Mouse (Mus musculus) MEL (cell line): ENCODE results near the gene Fkbp2. TPM values are rescaled to one million over a fixed set of nuclear protein-coding genes. Genes with fewer than 3 reads are reported as not detected.

Experiments
- DNase-seq: peaks from one replicate; pipeline ENCODE4 v3.0.0; 2011; ENCODE audit warnings: low read depth, low spot score
- H3K27ac ChIP-seq: 2 replicates; pipeline ENCODE4 v1.5.1; 2012; ENCODE audit warnings: low read depth, mild to moderate bottlenecking, control low read depth, low read length, moderate library complexity; ENCODE audit not compliant: control insufficient read depth
- H3K27me3 ChIP-seq, 2 experiments: fragments of 150-350 bp in 1 of 2; sonication (generic) in 1 of 2; 2 replicates each; pipeline ENCODE4 v1.6.1; 2012; ENCODE audit warnings: low read length in 2 of 2, mild to moderate bottlenecking in 2 of 2, improper control_type of control experiment in 1 of 2, moderate library complexity in 1 of 2; ENCODE audit not compliant: insufficient read depth in 2 of 2, control insufficient read depth in 1 of 2
- H3K36me3 ChIP-seq, 2 experiments: 2 replicates each; pipeline ENCODE4 v1.6.1; 2012 to 2014; ENCODE audit warnings: low read length in 2 of 2, improper control_type of control experiment in 1 of 2, inconsistent platforms in 1 of 2, mild to moderate bottlenecking in 1 of 2; ENCODE audit not compliant: insufficient read depth in 2 of 2, control insufficient read depth in 1 of 2
- H3K4me1 ChIP-seq, 2 experiments: fragments of 150-350 bp in 1 of 2; sonication (generic) in 1 of 2; 2 replicates each; pipeline ENCODE4 v1.6.1; 2012; ENCODE audit warnings: low read length in 2 of 2, improper control_type of control experiment in 1 of 2, mild to moderate bottlenecking in 1 of 2; ENCODE audit not compliant: insufficient read depth in 2 of 2, control insufficient read depth in 1 of 2
- H3K4me3 ChIP-seq, 2 experiments: fragments of 150-350 bp in 1 of 2; sonication (generic) in 1 of 2; 2 replicates each; pipeline ENCODE4 v1.5.1; 2012; ENCODE audit warnings: low read depth in 2 of 2, low read length in 2 of 2, mild to moderate bottlenecking in 2 of 2, moderate library complexity in 2 of 2, control low read depth in 1 of 2, improper control_type of control experiment in 1 of 2; ENCODE audit not compliant: control insufficient read depth in 1 of 2, insufficient read depth in 1 of 2
- H3K79me2 ChIP-seq: 2 replicates; pipeline ENCODE4 v1.6.1; 2012; ENCODE audit warnings: mild to moderate bottlenecking, low read length, moderate library complexity; ENCODE audit not compliant: control insufficient read depth, poor library complexity, insufficient read depth
- H3K9ac ChIP-seq: 2 replicates; pipeline ENCODE4 v1.6.1; 2012; ENCODE audit warnings: low read depth, mild to moderate bottlenecking, control low read depth, low read length, moderate library complexity; ENCODE audit not compliant: control insufficient read depth, poor library complexity, severe bottlenecking
- H3K9me3 ChIP-seq: fragments of 150-350 bp; sonication (generic); replicated peaks from 2 replicates; pipeline ENCODE4 v1.6.1; 2012; ENCODE audit warnings: mild to moderate bottlenecking, low read length, improper control_type of control experiment, moderate library complexity; ENCODE audit not compliant: insufficient read depth
- BHLHE40 ChIP-seq: IDR thresholded peaks from 2 replicates; pipeline ENCODE4 v1.6.1; 2012; ENCODE audit warnings: low read depth, mild to moderate bottlenecking, inconsistent platforms, low read length, improper control_type of control experiment, borderline replicate concordance
- CHD1 ChIP-seq: IDR thresholded peaks from 2 replicates; pipeline ENCODE4 v1.6.1; 2012; ENCODE audit warnings: low read depth, mild to moderate bottlenecking, inconsistent platforms, low read length, improper control_type of control experiment
- CHD2 ChIP-seq: IDR thresholded peaks from 2 replicates; pipeline ENCODE4 v1.6.1; 2011; ENCODE audit warnings: low read length, improper control_type of control experiment
- CTCF ChIP-seq, 3 experiments: IDR thresholded peaks in 2 of 3; conservative IDR thresholded peaks in 1 of 3; 2 replicates each; pipeline ENCODE4 v1.5.1; 2011 to 2012; ENCODE audit warnings: low read length in 3 of 3, low read depth in 2 of 3, mild to moderate bottlenecking in 2 of 3, improper control_type of control experiment in 1 of 3, inconsistent platforms in 1 of 3, mixed read lengths in 1 of 3, moderate library complexity in 1 of 3; ENCODE audit not compliant: control insufficient read depth in 1 of 3, insufficient read depth in 1 of 3, poor library complexity in 1 of 3, severe bottlenecking in 1 of 3
- ELF1 ChIP-seq: IDR thresholded peaks from 2 replicates; pipeline ENCODE4 v1.6.1; 2014; ENCODE audit warnings: low read depth, mild to moderate bottlenecking, inconsistent platforms, low read length, improper control_type of control experiment, moderate library complexity
- GABPA ChIP-seq: IDR thresholded peaks from 2 replicates; pipeline ENCODE4 v1.6.1; 2012; ENCODE audit warnings: low read depth, mild to moderate bottlenecking, inconsistent platforms, low read length, improper control_type of control experiment, moderate library complexity
- GATA1 ChIP-seq: IDR thresholded peaks from 2 replicates; pipeline ENCODE4 v1.6.1; 2011; ENCODE audit warnings: low read depth, low read length, improper control_type of control experiment
- HCFC1 ChIP-seq: IDR thresholded peaks from 2 replicates; pipeline ENCODE4 v1.6.1; 2012; ENCODE audit warnings: low read depth, mild to moderate bottlenecking, inconsistent platforms, low read length, improper control_type of control experiment, moderate library complexity
- JUND ChIP-seq: IDR thresholded peaks from 2 replicates; pipeline ENCODE4 v1.6.1; 2011; ENCODE audit warnings: low read depth, mild to moderate bottlenecking, improper control_type of control experiment, low read length
- KAT2A ChIP-seq: conservative IDR thresholded peaks from 2 replicates; pipeline ENCODE4 v1.6.1; 2012; ENCODE audit warnings: low read depth, low read length, improper control_type of control experiment, inconsistent platforms
- MAX ChIP-seq: IDR thresholded peaks from 2 replicates; pipeline ENCODE4 v1.6.1; 2011; ENCODE audit warnings: low read length, improper control_type of control experiment
- MEF2A ChIP-seq: IDR thresholded peaks from 2 replicates; pipeline ENCODE4 v1.6.1; 2014; ENCODE audit warnings: low read depth, mild to moderate bottlenecking, inconsistent platforms, low read length, improper control_type of control experiment; ENCODE audit not compliant: poor library complexity, insufficient replicate concordance, severe bottlenecking; ENCODE audit errors: extremely low read depth
- MYC ChIP-seq: IDR thresholded peaks from 2 replicates; pipeline ENCODE4 v1.6.1; 2011; ENCODE audit warnings: low read depth, mild to moderate bottlenecking, low read length, improper control_type of control experiment, moderate library complexity
- NELFE ChIP-seq: IDR thresholded peaks from 2 replicates; pipeline ENCODE4 v1.6.1; 2011; ENCODE audit warnings: low read depth, low read length, improper control_type of control experiment
- NRF1 ChIP-seq: IDR thresholded peaks from 2 replicates; pipeline ENCODE4 v1.6.1; 2014; ENCODE audit warnings: low read depth, mild to moderate bottlenecking, inconsistent platforms, low read length, improper control_type of control experiment, moderate library complexity; ENCODE audit not compliant: poor library complexity, insufficient read depth, severe bottlenecking
- POLR2AphosphoS2 ChIP-seq: IDR thresholded peaks from 2 replicates; pipeline ENCODE4 v1.6.1; 2011; ENCODE audit warnings: low read length, improper control_type of control experiment
- POLR2AphosphoS5 ChIP-seq: IDR thresholded peaks from 2 replicates; pipeline ENCODE4 v1.6.1; 2012; ENCODE audit warnings: low read depth, borderline replicate concordance, mild to moderate bottlenecking, inconsistent platforms, low read length, moderate library complexity, mixed read lengths
- RCOR1 ChIP-seq: IDR thresholded peaks from 2 replicates; pipeline ENCODE4 v1.6.1; 2012; ENCODE audit warnings: low read depth, mild to moderate bottlenecking, inconsistent platforms, low read length, improper control_type of control experiment
- SIN3A ChIP-seq: IDR thresholded peaks from 2 replicates; pipeline ENCODE4 v1.6.1; 2012; ENCODE audit warnings: low read length, improper control_type of control experiment, inconsistent platforms
- TAL1 ChIP-seq: IDR thresholded peaks from 2 replicates; pipeline ENCODE4 v1.6.1; 2012; ENCODE audit warnings: mild to moderate bottlenecking, inconsistent platforms, low read length, moderate library complexity, mixed read lengths
- TCF12 ChIP-seq: IDR thresholded peaks from 2 replicates; pipeline ENCODE4 v1.6.1; 2014; ENCODE audit warnings: low read depth, mild to moderate bottlenecking, inconsistent platforms, low read length, improper control_type of control experiment, moderate library complexity
- USF1 ChIP-seq: IDR thresholded peaks from 2 replicates; pipeline ENCODE4 v1.6.1; 2014; ENCODE audit warnings: low read depth, mild to moderate bottlenecking, inconsistent platforms, low read length, improper control_type of control experiment, moderate library complexity
- USF2 ChIP-seq, 2 experiments: IDR thresholded peaks; 2 replicates each; pipeline ENCODE4 v1.6.1; 2011 to 2012; ENCODE audit warnings: improper control_type of control experiment in 2 of 2, low read length in 2 of 2, borderline replicate concordance in 1 of 2, inconsistent platforms in 1 of 2, low read depth in 1 of 2, mild to moderate bottlenecking in 1 of 2; ENCODE audit not compliant: insufficient read depth in 1 of 2
- ZC3H11A ChIP-seq: IDR thresholded peaks from 2 replicates; pipeline ENCODE4 v1.6.1; 2012; ENCODE audit warnings: low read depth, mild to moderate bottlenecking, inconsistent platforms, low read length, improper control_type of control experiment
- ZMIZ1 ChIP-seq: IDR thresholded peaks from 2 replicates; pipeline ENCODE4 v1.6.1; 2012; ENCODE audit warnings: low read depth, mild to moderate bottlenecking, inconsistent platforms, low read length, improper control_type of control experiment, moderate library complexity
- polyA plus RNA-seq, 2 experiments: library from polyadenylated mRNA; stranded (reverse) in 1 of 2; unstranded in 1 of 2; fragments of >175 nt in 1 of 2; fragments of >200 nt in 1 of 2; gene quantifications; 2 replicates each; pipeline versions ENCODE4 v1.2.1 to v1.2.4; 2012; ENCODE audit warnings: low replicate concordance in 2 of 2, low read depth in 1 of 2; ENCODE audit not compliant: insufficient read length in 2 of 2, insufficient read depth in 1 of 2, missing spikeins in 1 of 2
- total RNA-seq: library from RNA; depleted of rRNA; stranded (reverse); fragments of 300-350 nt; gene quantifications from 2 replicates; pipeline ENCODE4 v1.2.3, GENCODE M21; 2012

Fkbp2 gene
- total and polyA plus RNA-seq, 3 experiments = 53.9 to 167 TPM; not detected in 1

GRCm38 (mm10) chr19:6932018-6932417, 48.3 kb downstream of the Fkbp2 start:
- H3K27ac ChIP-seq = no peak overlapping the region
- no peak for TF ChIP-seq NRF1
- no peak for TF ChIP-seq KAT2A
- TF ChIP-seq ZC3H11A = no peak
- TF ChIP-seq MAX = no peak
- no peak for TF ChIP-seq RCOR1
- no peak for TF ChIP-seq BHLHE40
- no peak for TF ChIP-seq GATA1
- TF ChIP-seq, all 39 proteins: peak for 0
- Histone ChIP-seq H3K4me1 (no peaks in the 10 kb centered on the region), H3K9ac (no peak overlapping the region), H3K27me3 (no peaks in the 10 kb centered on the region), H3K4me3 (no peak overlapping the region), H3K36me3 (no peaks in the 10 kb centered on the region), H3K9me3 (no peaks in the 10 kb centered on the region), H3K79me2 (no peaks in the 10 kb centered on the region)
- no peak for DNase-seq

GRCm38 (mm10) chr19:6931002-6931401, 49.3 kb downstream of the Fkbp2 start:
- no peak overlapping the region for H3K9ac ChIP-seq
- H3K27me3 ChIP-seq = no peaks in the 10 kb centered on the region
- no peak overlapping the region for H3K4me3 ChIP-seq
- no peak overlapping the region for H3K27ac ChIP-seq
- TF ChIP-seq POLR2AphosphoS2 (no peak), MYC (no peak), RCOR1 (no peak), MEF2A (no peak), TCF12 (no peak), ZMIZ1 (no peak), SIN3A (no peak), USF2 (IDR thresholded peaks at IDR 0.05; ENCODE audit: borderline replicate concordance in 1 of 2, insufficient read depth in 1 of 2, low read depth in 1 of 2, low read length in 2 of 2) (no peak), USF1 (no peak), CTCF (IDR thresholded peaks at IDR 0.05 in 2 of 3, conservative IDR thresholded peaks at IDR 0.05 in 1 of 3; ENCODE audit: control insufficient read depth in 1 of 3, insufficient read depth in 1 of 3, low read depth in 2 of 3, low read length in 3 of 3, poor library complexity in 1 of 3, severe bottlenecking in 1 of 3) (no peak), KAT2A (no peak), JUND (no peak), TAL1 (no peak), POLR2AphosphoS5 (no peak), CHD2 (no peak), HCFC1 (no peak), NELFE (no peak), GABPA (no peak), CHD1 (no peak), ELF1 (no peak)
- no peak for DNase-seq
- no peaks in the 10 kb centered on the region for H3K4me1 ChIP-seq
- H3K79me2 ChIP-seq = no peaks in the 10 kb centered on the region
- H3K36me3 ChIP-seq = no peaks in the 10 kb centered on the region
- no peaks in the 10 kb centered on the region for H3K9me3 ChIP-seq
